Mouse (Mus musculus) C2C12 (cell line): Measurements from ENCODE around the gene Nkx2-3. TPM values are rescaled to one million over a fixed set of nuclear protein-coding genes. Genes with fewer than 3 reads are reported as not detected.

Experiments used
- H3K27me3 ChIP-seq: one replicate; pipeline ENCODE4 v1.6.1; 2011; ENCODE audit not compliant: control insufficient read depth, insufficient read depth, insufficient read length
- H3K36me3 ChIP-seq: one replicate; pipeline ENCODE4 v1.6.1; 2011; ENCODE audit not compliant: control insufficient read depth, insufficient read depth
- H3K4me3 ChIP-seq: one replicate; pipeline ENCODE4 v1.5.1; 2011; ENCODE audit warnings: mild to moderate bottlenecking, control low read depth; ENCODE audit not compliant: poor library complexity, insufficient read depth, severe bottlenecking
- H3K79me2 ChIP-seq: one replicate; pipeline ENCODE4 v1.6.1; 2011; ENCODE audit not compliant: control insufficient read depth, insufficient read depth
- H3K79me3 ChIP-seq: one replicate; pipeline ENCODE4 v1.6.1; 2011; ENCODE audit warnings: low read depth, control low read depth
- H3ac ChIP-seq: one replicate; pipeline ENCODE3; 2011; ENCODE audit warnings: low read depth; ENCODE audit not compliant: control insufficient read depth, insufficient read length
- CEBPB ChIP-seq: IDR thresholded peaks from one replicate; pipeline ENCODE4 v1.6.1; 2011; ENCODE audit warnings: low read depth, mild to moderate bottlenecking, control low read depth, moderate library complexity
- CTCF ChIP-seq: IDR thresholded peaks from one replicate; pipeline ENCODE4 v1.5.1; 2011; ENCODE audit not compliant: control insufficient read depth, insufficient read depth, insufficient read length
- FOSL1 ChIP-seq: IDR thresholded peaks from one replicate; pipeline ENCODE4 v1.8.0; 2011; ENCODE audit warnings: mild to moderate bottlenecking, low read length; ENCODE audit not compliant: poor library complexity, insufficient read depth, severe bottlenecking
- MAX ChIP-seq: IDR thresholded peaks from one replicate; pipeline ENCODE4 v1.6.1; 2011; ENCODE audit warnings: mild to moderate bottlenecking, control low read depth
- MYOD1 ChIP-seq: IDR thresholded peaks from one replicate; pipeline ENCODE4 v1.6.1; 2011; ENCODE audit warnings: low read depth; ENCODE audit not compliant: control insufficient read depth, insufficient read length
- MYOG ChIP-seq: IDR thresholded peaks from one replicate; pipeline ENCODE4 v1.6.1; 2011; ENCODE audit not compliant: control insufficient read depth, insufficient read length; ENCODE audit errors: extremely low read depth
- USF1 ChIP-seq: IDR thresholded peaks from one replicate; pipeline ENCODE4 v1.6.1; 2011; ENCODE audit warnings: low read depth, mild to moderate bottlenecking, control low read depth, moderate library complexity
- polyA plus RNA-seq: library from polyadenylated mRNA; unstranded; fragments of >200 nt; fragmentation: generic; extraction: Trizol; gene quantifications from one replicate; pipeline ENCODE4 v1.2.1, GENCODE M21; 2012; ENCODE audit warnings: missing spikeins

Gene Nkx2-3
- polyA plus RNA-seq, 1 experiment, result 0.02 TPM

DNA sequence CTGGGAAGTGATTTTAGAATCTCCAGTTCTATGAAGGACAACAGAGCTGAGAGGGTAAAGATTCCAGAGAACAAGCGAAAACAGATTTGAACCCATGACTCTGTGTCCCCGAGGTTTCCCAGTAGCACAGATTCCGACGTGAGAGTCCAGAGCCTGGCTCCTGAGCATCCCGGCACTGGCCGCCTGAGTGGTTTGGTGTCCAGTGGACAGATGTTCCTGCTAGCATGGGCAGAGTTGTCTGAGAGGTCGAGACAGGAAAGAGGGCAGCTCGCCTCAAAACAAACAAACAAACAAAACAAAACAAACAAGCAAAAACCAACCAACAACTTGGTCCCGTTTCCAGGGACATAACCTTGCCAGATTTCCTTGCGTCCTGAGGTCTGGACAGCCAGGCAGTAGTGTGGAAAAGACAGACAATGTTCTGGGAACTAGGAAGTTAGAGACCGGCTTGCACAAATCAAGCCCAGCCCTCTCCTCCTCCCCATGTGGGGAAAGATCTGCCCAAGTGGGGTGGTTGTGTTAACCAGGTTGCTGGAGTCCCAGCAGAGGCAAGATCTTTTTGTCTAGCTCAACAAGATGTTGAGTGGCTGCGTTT is 10.0 kb upstream of the Nkx2-3 start:
- Histone ChIP-seq H3K4me3 (no peak overlapping the region), H3K79me3 (no peaks in the 10 kb centered on the region), H3ac (no peak overlapping the region), H3K27me3 (peaks cover 27% of the 10 kb centered on the region), H3K36me3 (no peaks in the 10 kb centered on the region), H3K79me2 (no peaks in the 10 kb centered on the region)
- no peak for TF ChIP-seq MYOG
- TF ChIP-seq MYOD1, result no peak
- TF ChIP-seq FOSL1, result no peak
- TF ChIP-seq CEBPB, result no peak
- no peak for TF ChIP-seq CTCF
- no peak for TF ChIP-seq MAX
- TF ChIP-seq USF1, result no peak

DNA sequence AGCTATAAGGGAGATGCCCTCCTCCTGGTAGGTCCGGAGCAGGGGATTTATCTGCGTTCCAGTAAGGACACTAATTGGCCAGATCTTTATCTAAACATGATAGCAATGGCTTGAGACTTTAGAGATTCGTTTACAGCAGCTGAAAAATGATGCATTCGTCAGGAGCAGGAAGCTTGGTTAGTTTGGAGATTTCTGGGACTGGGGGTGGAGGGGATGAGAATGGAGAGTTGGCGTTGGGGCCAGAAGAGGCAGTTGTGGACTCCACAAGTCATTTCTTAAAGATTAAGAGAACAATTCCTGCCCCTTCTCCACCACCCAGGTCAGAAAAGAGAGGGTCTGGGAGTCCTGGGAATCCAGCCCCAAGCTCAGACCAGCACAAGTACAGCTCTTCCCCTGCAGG is 8.6 kb upstream of the Nkx2-3 start:
- Histone ChIP-seq H3K4me3 (no peak overlapping the region), H3K79me2 (no peaks in the 10 kb centered on the region), H3K27me3 (peaks cover 25% of the 10 kb centered on the region), H3K79me3 (no peaks in the 10 kb centered on the region), H3ac (no peak overlapping the region), H3K36me3 (no peaks in the 10 kb centered on the region)
- TF ChIP-seq MAX (no peak), MYOG (no peak), CTCF (no peak), MYOD1 (no peak), FOSL1 (no peak), CEBPB (no peak), USF1 (no peak)

DNA sequence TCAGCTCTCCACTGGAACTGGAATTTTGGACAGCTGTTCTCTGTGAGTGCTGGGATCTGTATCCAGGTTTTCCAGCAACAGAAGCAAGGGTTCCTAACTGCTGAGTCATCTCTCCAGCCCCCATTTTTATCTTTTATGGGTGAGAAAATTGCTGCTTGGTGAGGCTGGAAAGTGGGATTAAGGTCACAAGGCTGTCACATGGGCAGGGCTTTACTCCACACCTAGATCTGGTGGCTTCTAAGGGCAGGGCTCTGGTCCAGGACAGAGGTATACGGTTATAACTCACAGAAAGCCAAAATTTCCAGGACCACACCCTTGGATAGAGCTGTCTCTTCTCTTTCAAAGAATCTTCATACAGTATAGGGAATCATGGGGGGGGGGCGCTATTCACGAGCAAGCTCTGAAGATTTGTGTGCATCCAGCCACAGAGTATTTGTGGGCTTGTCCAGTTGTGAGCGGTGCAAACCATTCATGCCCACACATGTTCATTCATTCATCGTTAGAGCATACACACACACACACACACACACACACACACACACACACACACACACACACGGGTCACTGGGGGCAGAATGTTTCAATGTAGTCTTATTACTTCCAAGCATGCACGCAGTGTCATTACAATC is 7.5 kb upstream of the Nkx2-3 start:
- H3ac ChIP-seq, result no peak overlapping the region
- peaks cover 21% of the 10 kb centered on the region for H3K27me3 ChIP-seq
- TF ChIP-seq MAX, result peak; percentile 35
- no peak for TF ChIP-seq CEBPB
- TF ChIP-seq FOSL1, result peak; percentile 25
- TF ChIP-seq CTCF, result no peak
- peak; percentile 70 for TF ChIP-seq MYOD1
- peak; percentile 83 for TF ChIP-seq USF1
- no peak for TF ChIP-seq MYOG
- no peaks in the 10 kb centered on the region for H3K79me2 ChIP-seq
- no peak overlapping the region for H3K4me3 ChIP-seq
- no peaks in the 10 kb centered on the region for H3K79me3 ChIP-seq
- no peaks in the 10 kb centered on the region for H3K36me3 ChIP-seq

DNA sequence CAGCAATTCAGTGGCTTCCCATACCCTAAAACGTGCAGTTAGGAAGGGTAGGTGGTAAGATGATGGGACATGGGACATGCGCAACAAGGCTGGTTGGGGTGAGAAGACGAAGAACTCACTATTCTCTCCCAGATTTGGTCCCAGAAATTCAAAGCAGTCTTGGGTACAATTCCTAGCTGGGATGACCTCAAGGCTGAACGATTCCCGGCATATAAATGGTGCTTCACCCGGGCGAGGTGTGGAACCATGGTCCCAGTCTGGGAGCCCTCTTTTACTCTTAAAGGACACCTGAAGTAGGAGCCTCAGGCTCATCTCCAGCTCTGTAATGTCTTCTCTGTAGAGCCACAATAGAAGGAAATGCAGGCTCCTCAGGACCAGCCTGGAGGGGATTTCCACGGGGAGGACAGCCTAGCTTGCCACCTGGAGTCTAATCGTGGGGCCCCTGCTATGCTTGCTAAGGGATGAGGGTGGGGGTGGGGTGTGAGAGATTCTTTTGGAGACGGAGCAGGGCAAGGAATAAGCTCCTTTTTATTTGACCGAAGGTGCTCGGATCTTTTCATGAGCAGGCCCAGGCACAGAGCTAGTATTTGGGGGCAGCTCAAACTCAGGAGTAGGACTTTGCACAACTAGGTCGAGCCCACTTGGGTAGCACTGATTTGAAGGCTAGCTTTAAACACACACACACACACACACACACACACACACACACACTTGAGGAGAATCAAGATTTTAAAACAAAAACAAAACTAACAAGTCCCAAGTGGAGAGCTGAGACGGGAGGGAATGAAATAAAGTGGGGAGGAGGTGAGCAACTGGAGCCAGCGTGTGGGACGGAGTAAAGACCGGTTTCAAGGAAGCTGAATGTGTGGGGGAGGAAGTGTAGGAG is 6.2 kb upstream of the Nkx2-3 start:
- TF ChIP-seq MAX (no peak), FOSL1 (no peak), MYOG (no peak), MYOD1 (no peak), USF1 (no peak), CTCF (no peak)
- H3ac ChIP-seq, result no peak overlapping the region
- no peaks in the 10 kb centered on the region for H3K79me2 ChIP-seq
- no peaks in the 10 kb centered on the region for H3K36me3 ChIP-seq
- H3K4me3 ChIP-seq, result no peak overlapping the region
- no peaks in the 10 kb centered on the region for H3K79me3 ChIP-seq
- peaks cover 12% of the 10 kb centered on the region for H3K27me3 ChIP-seq

DNA sequence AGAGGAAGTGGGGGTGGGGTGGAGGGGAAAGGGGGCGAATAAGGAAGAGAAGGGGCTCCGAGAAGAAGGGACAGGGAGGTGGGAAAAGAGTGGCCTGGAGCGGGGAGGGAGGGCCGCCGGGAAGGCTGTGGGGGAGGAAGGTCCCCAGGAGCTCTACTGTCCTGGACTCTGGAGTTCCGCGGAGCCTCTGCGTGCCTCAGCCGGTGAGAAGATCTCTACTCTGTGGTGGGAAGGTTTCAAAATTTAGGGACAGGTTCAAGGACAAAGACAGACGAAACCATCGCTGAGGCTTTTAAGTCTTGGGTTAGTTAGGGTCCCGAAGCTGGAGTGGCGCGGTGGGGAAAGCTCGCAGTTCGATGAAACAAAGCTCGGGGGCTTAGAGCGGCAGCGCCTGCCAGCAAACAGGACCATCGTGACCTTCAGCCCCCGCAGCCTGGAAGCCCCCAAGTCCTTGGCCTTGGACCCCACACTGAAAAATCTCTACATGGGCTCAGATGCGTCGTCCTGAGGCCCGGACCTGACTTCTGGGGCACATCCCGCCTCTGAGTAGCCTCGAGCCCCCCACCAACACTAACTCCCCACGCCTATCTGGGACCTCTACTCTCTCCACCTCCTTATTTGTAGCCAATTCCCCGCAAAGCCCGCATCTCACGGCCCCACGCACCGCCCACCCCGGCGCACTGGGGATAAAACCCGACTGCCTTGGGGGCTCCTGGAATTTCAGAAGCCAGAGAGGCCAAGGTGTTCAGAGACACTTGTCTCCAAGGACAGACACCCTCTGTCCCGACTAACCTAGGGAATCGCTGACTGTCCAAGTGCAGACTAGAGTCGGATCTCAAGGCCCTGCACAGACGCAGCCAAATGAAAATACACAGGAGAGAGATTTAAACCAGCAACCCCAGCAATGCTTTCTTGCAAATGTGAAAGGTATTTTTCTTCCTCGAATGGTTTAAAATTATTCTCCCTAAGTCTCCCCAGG is 5.3 kb upstream of the Nkx2-3 start:
- Histone ChIP-seq H3K79me2 (no peaks in the 10 kb centered on the region), H3K36me3 (no peaks in the 10 kb centered on the region), H3ac (no peak overlapping the region), H3K4me3 (no peak overlapping the region), H3K27me3 (peaks cover 7% of the 10 kb centered on the region), H3K79me3 (no peaks in the 10 kb centered on the region)
- no peak for TF ChIP-seq FOSL1
- TF ChIP-seq MYOD1, result no peak
- TF ChIP-seq CEBPB, result no peak
- TF ChIP-seq MYOG, result no peak
- no peak for TF ChIP-seq CTCF
- TF ChIP-seq MAX, result no peak
- TF ChIP-seq USF1, result no peak
